Mouse (Mus musculus) kidney, embryonic 14.5 days (tissue): ENCODE results near the gene Abhd15. TPM values are rescaled to one million over a fixed set of nuclear protein-coding genes. Genes with fewer than 3 reads are reported as not detected.

ENCODE experiments used
- ATAC-seq: fragments of 200-750 bp; cut with Nextera tagmentation; 2 replicates; pipeline ENCODE4 v1.8.0; 2017; ENCODE audit warnings: moderate number of reproducible peaks, mild to moderate bottlenecking, moderate TSS enrichment, moderate library complexity; ENCODE audit not compliant: low FRiP score, low TSS enrichment
- H3K27ac ChIP-seq: fragments of 300-500 bp; sonication (generic); 2 replicates; pipeline ENCODE4 v1.5.1; 2014; ENCODE audit warnings: low read depth, mild to moderate bottlenecking, low read length, moderate library complexity, mixed read lengths
- H3K27me3 ChIP-seq: fragments of 300-500 bp; sonication (generic); 2 replicates; pipeline ENCODE4 v1.6.1; 2014; ENCODE audit warnings: mild to moderate bottlenecking, low read length; ENCODE audit not compliant: control insufficient read depth, insufficient read depth
- H3K36me3 ChIP-seq: fragments of 300-500 bp; sonication (generic); 2 replicates; pipeline ENCODE4 v1.6.1; 2014; ENCODE audit warnings: low read length, mixed read lengths; ENCODE audit not compliant: control insufficient read depth, insufficient read depth
- H3K4me1 ChIP-seq: fragments of 300-500 bp; sonication (generic); 2 replicates; pipeline ENCODE4 v1.6.1; 2014; ENCODE audit warnings: low read length, mixed read lengths; ENCODE audit not compliant: control insufficient read depth, insufficient read depth
- H3K4me2 ChIP-seq: fragments of 300-500 bp; sonication (generic); replicated peaks from 2 replicates; pipeline ENCODE4 v1.6.1; 2014; ENCODE audit warnings: low read depth, mild to moderate bottlenecking, low read length
- H3K4me3 ChIP-seq: fragments of 300-500 bp; sonication (generic); 2 replicates; pipeline ENCODE4 v1.5.1; 2014; ENCODE audit warnings: mild to moderate bottlenecking, low read length
- H3K9ac ChIP-seq: fragments of 300-500 bp; sonication (generic); 2 replicates; pipeline ENCODE4 v1.6.1; 2014; ENCODE audit warnings: low read depth, mild to moderate bottlenecking, low read length, moderate library complexity
- H3K9me3 ChIP-seq: fragments of 300-500 bp; sonication (generic); 2 replicates; pipeline ENCODE4 v1.6.1; 2016; ENCODE audit warnings: low read length; ENCODE audit not compliant: control insufficient read depth
- WGBS: fragments of 180-500 bp; shearing (Covaris S2); extraction: QIAGEN DNeasy Blood & Tissue Kit; methylation state at CpG from one replicate; pipeline ENCODE4 v1.1.7; 2014; 5-methylcytosine and 5-hydroxymethylcytosine counted together
- polyA plus RNA-seq: library from polyadenylated mRNA; unstranded; fragments of >200 nt; fragmentation: Nextera tagmentation; extraction: Ambion mirVana; gene quantifications from 2 replicates; pipeline ENCODE4 v1.2.1, GENCODE M21; 2014

Abhd15 gene
- polyA plus RNA-seq, 1 experiment from 2014 or later, result 2.6 TPM

- no peak overlapping the region for H3K4me2 ChIP-seq
- no peak for ATAC-seq
- no peaks in the 10 kb centered on the region for H3K9me3 ChIP-seq
- WGBS, result 51% methylated on average over 4 of the region's 4 CpGs
- no peaks in the 10 kb centered on the region for H3K27me3 ChIP-seq
- peaks cover 38% of the 10 kb centered on the region for H3K4me1 ChIP-seq
- no peak overlapping the region for H3K4me3 ChIP-seq
- peaks cover 36% of the 10 kb centered on the region for H3K36me3 ChIP-seq
- no peak overlapping the region for H3K9ac ChIP-seq
- peak overlapping the region; percentile 44; the same call in 1 of the 2 replicates for H3K27ac ChIP-seq
These were observed 17.1 kb upstream of the Abhd15 start for GRCm38 (mm10) chr11:77497851-77498250.

- Histone ChIP-seq H3K9ac (no peak overlapping the region), H3K4me2 (no peak overlapping the region), H3K4me3 (no peak overlapping the region), H3K27ac (peak overlapping the region; percentile 44), H3K9me3 (no peaks in the 10 kb centered on the region), H3K4me1 (peaks cover 38% of the 10 kb centered on the region), H3K27me3 (no peaks in the 10 kb centered on the region), H3K36me3 (peaks cover 42% of the 10 kb centered on the region)
- no peak for ATAC-seq
- 84% methylated on average over 12 of the region's 12 CpGs for WGBS
These were observed 16.4 kb upstream of the Abhd15 start for GRCm38 (mm10) chr11:77498261-77499139.

GRCm38 (mm10) chr11:77499354-77499753 is 15.6 kb upstream of the Abhd15 start:
- Histone ChIP-seq H3K27ac (no peak overlapping the region), H3K4me1 (peaks cover 36% of the 10 kb centered on the region), H3K9me3 (no peaks in the 10 kb centered on the region), H3K36me3 (peaks cover 51% of the 10 kb centered on the region), H3K27me3 (no peaks in the 10 kb centered on the region), H3K9ac (no peak overlapping the region), H3K4me2 (no peak overlapping the region), H3K4me3 (no peak overlapping the region)
- no peak for ATAC-seq
- WGBS, result 90% methylated on average over 7 of the region's 7 CpGs

GRCm38 (mm10) chr11:77500361-77501325 is 14.3 kb upstream of the Abhd15 start:
- ATAC-seq, result no peak
- WGBS, result 79% methylated on average over 17 of the region's 17 CpGs
- no peak overlapping the region for H3K4me2 ChIP-seq

GRCm38 (mm10) chr11:77501392-77501791 is 13.5 kb upstream of the Abhd15 start:
- Histone ChIP-seq H3K27me3 (no peaks in the 10 kb centered on the region), H3K4me2 (no peak overlapping the region), H3K9me3 (no peaks in the 10 kb centered on the region), H3K4me1 (peaks cover 17% of the 10 kb centered on the region), H3K9ac (no peak overlapping the region), H3K36me3 (peaks cover 71% of the 10 kb centered on the region), H3K4me3 (no peak overlapping the region), H3K27ac (no peak overlapping the region)
- 34% methylated on average over 5 of the region's 5 CpGs for WGBS
- ATAC-seq, result no peak

More at GRCm38 (mm10) chr11:77500361-77501325, 14.3 kb upstream of the Abhd15 start:
- H3K4me1 ChIP-seq, result peaks cover 23% of the 10 kb centered on the region
- H3K9ac ChIP-seq, result no peak overlapping the region
- H3K9me3 ChIP-seq, result no peaks in the 10 kb centered on the region
- no peak overlapping the region for H3K4me3 ChIP-seq
- H3K36me3 ChIP-seq, result peaks cover 64% of the 10 kb centered on the region
- H3K27ac ChIP-seq, result no peak overlapping the region
- H3K27me3 ChIP-seq, result no peaks in the 10 kb centered on the region

- Histone ChIP-seq H3K9me3 (no peaks in the 10 kb centered on the region), H3K36me3 (peaks cover 77% of the 10 kb centered on the region), H3K27me3 (no peaks in the 10 kb centered on the region), H3K4me1 (peaks cover 15% of the 10 kb centered on the region), H3K4me3 (no peak overlapping the region), H3K4me2 (no peak overlapping the region), H3K27ac (no peak overlapping the region), H3K9ac (no peak overlapping the region)
- 94% methylated on average over 4 of the region's 4 CpGs for WGBS
- ATAC-seq, result no peak
These were observed 12.9 kb upstream of the Abhd15 start for GRCm38 (mm10) chr11:77501971-77502370.

GRCm38 (mm10) chr11:77502481-77502880 is 12.4 kb upstream of the Abhd15 start:
- H3K36me3 ChIP-seq, result peaks cover 82% of the 10 kb centered on the region
- no peak overlapping the region for H3K27ac ChIP-seq
- 79% methylated on average over 6 of the region's 6 CpGs for WGBS

GRCm38 (mm10) chr11:77503511-77503910 is 11.4 kb upstream of the Abhd15 start:
- WGBS, result 68% methylated on average over 3 of the region's 3 CpGs
- Histone ChIP-seq H3K36me3 (peaks cover 84% of the 10 kb centered on the region), H3K4me1 (peaks cover 6% of the 10 kb centered on the region; the same call in 1 of the 2 replicates), H3K27ac (no peak overlapping the region), H3K9me3 (no peaks in the 10 kb centered on the region), H3K27me3 (no peaks in the 10 kb centered on the region), H3K4me3 (no peak overlapping the region), H3K9ac (no peak overlapping the region), H3K4me2 (no peak overlapping the region)
- ATAC-seq, result no peak

More at GRCm38 (mm10) chr11:77502481-77502880, 12.4 kb upstream of the Abhd15 start:
- Histone ChIP-seq H3K4me2 (no peak overlapping the region), H3K9me3 (no peaks in the 10 kb centered on the region), H3K4me1 (peaks cover 9% of the 10 kb centered on the region; the same call in 1 of the 2 replicates), H3K4me3 (no peak overlapping the region), H3K27me3 (no peaks in the 10 kb centered on the region), H3K9ac (no peak overlapping the region)
- no peak for ATAC-seq
